Mouse (Mus musculus): Measurements from ENCODE around the gene Raf1. TPM values are rescaled to one million over a fixed set of nuclear protein-coding genes. Genes with fewer than 3 reads are reported as not detected.
"Not testable (repeated sequence)": the region's sequence is repeated elsewhere in the genome, so short reads cannot be mapped to it uniquely, and the experiment has no call there.

Gene Raf1
- polyA plus RNA-seq, 1 experiment from 2014 or later = 90.6 TPM

- ATAC-seq (ENCODE audit: borderline replicate concordance, extremely low read depth, low FRiP score, low TSS enrichment) = no peak
- Histone ChIP-seq H3K9me3 (no peaks in the 10 kb centered on the region), H3K4me1 (peaks cover 26% of the 10 kb centered on the region), H3K36me3 (no peaks in the 10 kb centered on the region), H3K4me3 (no peak overlapping the region), H3K4me2 (no peak overlapping the region), H3K27me3 (no peaks in the 10 kb centered on the region), H3K27ac (no peak overlapping the region), H3K9ac (no peak overlapping the region)
- 63% methylated on average over 1 of the region's 1 CpGs for WGBS
Measured at GRCm38 (mm10) chr6:115649792-115650365, 26.6 kb downstream of the Raf1 start.

- Histone ChIP-seq H3K9ac (no peak overlapping the region), H3K4me3 (no peak overlapping the region), H3K27ac (no peak overlapping the region), H3K4me2 (no peak overlapping the region), H3K4me1 (0 out of 2 replicates have a peak, but pooled peaks cover 2% of the 10 kb centered on the region), H3K9me3 (no peaks in the 10 kb centered on the region), H3K27me3 (no peaks in the 10 kb centered on the region), H3K36me3 (peaks cover 24% of the 10 kb centered on the region; the same call in 1 of the 2 replicates)
- ATAC-seq (ENCODE audit: borderline replicate concordance, extremely low read depth, low FRiP score, low TSS enrichment) = no peak
- WGBS = 68% methylated on average over 1 of the region's 1 CpGs
Measured at GRCm38 (mm10) chr6:115643315-115643714, 33.1 kb downstream of the Raf1 start.

GRCm38 (mm10) chr6:115638188-115638587 lies 38.2 kb downstream of the Raf1 start:
- not testable (repeated sequence) for H3K27me3 ChIP-seq; H3K9ac ChIP-seq; H3K27ac ChIP-seq; H3K4me1 ChIP-seq; H3K9me3 ChIP-seq; ATAC-seq (ENCODE audit: borderline replicate concordance, extremely low read depth, low FRiP score, low TSS enrichment); H3K4me3 ChIP-seq; H3K4me2 ChIP-seq
- H3K36me3 ChIP-seq = peaks cover 63% of the 10 kb centered on the region
- WGBS = 89% methylated on average over 7 of the region's 7 CpGs

- H3K4me1 ChIP-seq = no peaks in the 10 kb centered on the region
- no peak overlapping the region for H3K4me2 ChIP-seq
- H3K9ac ChIP-seq = no peak overlapping the region
- no peak for ATAC-seq (ENCODE audit: borderline replicate concordance, extremely low read depth, low FRiP score, low TSS enrichment)
- peaks cover 76% of the 10 kb centered on the region for H3K36me3 ChIP-seq
- no peaks in the 10 kb centered on the region for H3K27me3 ChIP-seq
- H3K9me3 ChIP-seq = no peaks in the 10 kb centered on the region
- 78% methylated on average over 2 of the region's 2 CpGs for WGBS
- no peak overlapping the region for H3K27ac ChIP-seq
- no peak overlapping the region for H3K4me3 ChIP-seq
Measured at GRCm38 (mm10) chr6:115634015-115634414, 42.4 kb downstream of the Raf1 start.

GRCm38 (mm10) chr6:115631056-115631795 lies 45.2 kb downstream of the Raf1 start:
- Histone ChIP-seq H3K36me3 (peaks cover 73% of the 10 kb centered on the region), H3K27ac (no peak overlapping the region), H3K4me3 (no peak overlapping the region), H3K9ac (no peak overlapping the region), H3K9me3 (no peaks in the 10 kb centered on the region), H3K4me1 (no peaks in the 10 kb centered on the region), H3K4me2 (no peak overlapping the region), H3K27me3 (no peaks in the 10 kb centered on the region)
- WGBS = 77% methylated on average over 3 of the region's 3 CpGs
- ATAC-seq (ENCODE audit: borderline replicate concordance, extremely low read depth, low FRiP score, low TSS enrichment) = no peak

GRCm38 (mm10) chr6:115626121-115626520 lies 50.3 kb downstream of the Raf1 start:
- H3K36me3 ChIP-seq = peaks cover 80% of the 10 kb centered on the region
- ATAC-seq (ENCODE audit: borderline replicate concordance, extremely low read depth, low FRiP score, low TSS enrichment) = no peak
- H3K4me1 ChIP-seq = no peaks in the 10 kb centered on the region
- H3K27ac ChIP-seq = no peak overlapping the region
- 90% methylated on average over 5 of the region's 5 CpGs for WGBS
- no peaks in the 10 kb centered on the region for H3K27me3 ChIP-seq
- no peak overlapping the region for H3K4me3 ChIP-seq
- H3K4me2 ChIP-seq = no peak overlapping the region
- no peaks in the 10 kb centered on the region for H3K9me3 ChIP-seq
- H3K9ac ChIP-seq = no peak overlapping the region

- 79% methylated on average over 1 of the region's 1 CpGs for WGBS
- no peak overlapping the region for H3K27ac ChIP-seq
- H3K9ac ChIP-seq = no peak overlapping the region
Measured at GRCm38 (mm10) chr6:115620942-115621341, 55.5 kb downstream of the Raf1 start.

GRCm38 (mm10) chr6:115619818-115620217 lies 56.6 kb downstream of the Raf1 start:
- no peak for ATAC-seq (ENCODE audit: borderline replicate concordance, extremely low read depth, low FRiP score, low TSS enrichment)
- H3K9me3 ChIP-seq = no peaks in the 10 kb centered on the region
- no peak overlapping the region for H3K9ac ChIP-seq
- H3K27me3 ChIP-seq = no peaks in the 10 kb centered on the region
- H3K4me3 ChIP-seq = no peak overlapping the region
- no peaks in the 10 kb centered on the region for H3K4me1 ChIP-seq
- H3K36me3 ChIP-seq = peaks cover 100% of the 10 kb centered on the region
- WGBS = 86% methylated on average over 10 of the region's 10 CpGs
- no peak overlapping the region for H3K27ac ChIP-seq
- H3K4me2 ChIP-seq = no peak overlapping the region

More at GRCm38 (mm10) chr6:115620942-115621341, 55.5 kb downstream of the Raf1 start:
- Histone ChIP-seq H3K4me1 (no peaks in the 10 kb centered on the region), H3K4me2 (no peak overlapping the region), H3K9me3 (no peaks in the 10 kb centered on the region), H3K36me3 (peaks cover 100% of the 10 kb centered on the region), H3K4me3 (no peak overlapping the region), H3K27me3 (no peaks in the 10 kb centered on the region)
- no peak for ATAC-seq (ENCODE audit: borderline replicate concordance, extremely low read depth, low FRiP score, low TSS enrichment)

- H3K4me1 ChIP-seq = no peaks in the 10 kb centered on the region
- WGBS = 78% methylated on average over 3 of the region's 3 CpGs
Measured at GRCm38 (mm10) chr6:115615983-115616382, 60.5 kb downstream of the Raf1 start.

GRCm38 (mm10) chr6:115613793-115614192 lies 62.6 kb downstream of the Raf1 start:
- no peak overlapping the region for H3K27ac ChIP-seq
- H3K9me3 ChIP-seq = no peaks in the 10 kb centered on the region
- H3K4me2 ChIP-seq = no peak overlapping the region
- no peak overlapping the region for H3K4me3 ChIP-seq
- peaks cover 90% of the 10 kb centered on the region for H3K36me3 ChIP-seq
- no peak overlapping the region for H3K9ac ChIP-seq
- no peak for ATAC-seq (ENCODE audit: borderline replicate concordance, extremely low read depth, low FRiP score, low TSS enrichment)
- H3K27me3 ChIP-seq = no peaks in the 10 kb centered on the region
- no peaks in the 10 kb centered on the region for H3K4me1 ChIP-seq

More at GRCm38 (mm10) chr6:115615983-115616382, 60.5 kb downstream of the Raf1 start:
- Histone ChIP-seq H3K27me3 (no peaks in the 10 kb centered on the region), H3K9me3 (no peaks in the 10 kb centered on the region), H3K27ac (no peak overlapping the region), H3K36me3 (peaks cover 95% of the 10 kb centered on the region), H3K4me3 (no peak overlapping the region), H3K9ac (no peak overlapping the region), H3K4me2 (no peak overlapping the region)
- no peak for ATAC-seq (ENCODE audit: borderline replicate concordance, extremely low read depth, low FRiP score, low TSS enrichment)

GRCm38 (mm10) chr6:115610301-115610700 lies 66.1 kb downstream of the Raf1 start:
- peaks cover 55% of the 10 kb centered on the region for H3K36me3 ChIP-seq
- no peaks in the 10 kb centered on the region for H3K9me3 ChIP-seq
- 93% methylated on average over 5 of the region's 5 CpGs for WGBS
- H3K9ac ChIP-seq = no peak overlapping the region
- H3K27ac ChIP-seq = no peak overlapping the region
- no peak overlapping the region for H3K4me2 ChIP-seq
- H3K27me3 ChIP-seq = no peaks in the 10 kb centered on the region
- ATAC-seq (ENCODE audit: borderline replicate concordance, extremely low read depth, low FRiP score, low TSS enrichment) = no peak
- H3K4me3 ChIP-seq = no peak overlapping the region
- no peaks in the 10 kb centered on the region for H3K4me1 ChIP-seq

GRCm38 (mm10) chr6:115609121-115609520 lies 67.3 kb downstream of the Raf1 start:
- Histone ChIP-seq H3K4me2 (no peak overlapping the region), H3K36me3 (peaks cover 43% of the 10 kb centered on the region), H3K9ac (no peak overlapping the region), H3K4me1 (no peaks in the 10 kb centered on the region), H3K27me3 (no peaks in the 10 kb centered on the region), H3K27ac (no peak overlapping the region), H3K9me3 (no peaks in the 10 kb centered on the region), H3K4me3 (no peak overlapping the region)
- ATAC-seq (ENCODE audit: borderline replicate concordance, extremely low read depth, low FRiP score, low TSS enrichment) = no peak
- WGBS = 59% methylated on average over 3 of the region's 3 CpGs
